Mouse (Mus musculus): Measurements from ENCODE around the gene Aacs. TPM values are rescaled to one million over a fixed set of nuclear protein-coding genes. Genes with fewer than 3 reads are reported as not detected.

Aacs gene
- polyA plus RNA-seq, 1 experiment from 2014 or later = 9.8 TPM

DNA sequence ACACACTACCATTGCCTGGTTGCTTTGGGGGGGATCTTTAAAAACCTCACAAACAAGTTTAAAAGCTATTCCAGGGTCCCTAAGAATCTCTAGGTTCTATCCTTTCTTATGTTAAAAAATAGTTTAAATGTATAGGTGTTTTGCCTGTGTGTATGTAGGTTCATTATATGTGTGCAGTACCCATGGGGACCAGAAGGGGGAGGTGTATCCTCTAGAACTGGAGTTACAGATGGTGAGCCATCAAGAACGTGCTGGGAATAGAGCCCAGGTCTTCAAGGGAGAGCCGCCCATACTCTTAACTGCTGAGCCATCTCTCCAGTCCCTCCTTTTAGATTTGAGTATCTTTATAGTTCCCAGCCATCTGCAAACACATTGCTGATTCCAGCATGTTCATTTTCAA is 69.5 kb downstream of the Aacs start:
- no peak for ATAC-seq (replicated peaks; ENCODE audit: insufficient number of reproducible peaks, insufficient read depth, low FRiP score, low read depth)

DNA sequence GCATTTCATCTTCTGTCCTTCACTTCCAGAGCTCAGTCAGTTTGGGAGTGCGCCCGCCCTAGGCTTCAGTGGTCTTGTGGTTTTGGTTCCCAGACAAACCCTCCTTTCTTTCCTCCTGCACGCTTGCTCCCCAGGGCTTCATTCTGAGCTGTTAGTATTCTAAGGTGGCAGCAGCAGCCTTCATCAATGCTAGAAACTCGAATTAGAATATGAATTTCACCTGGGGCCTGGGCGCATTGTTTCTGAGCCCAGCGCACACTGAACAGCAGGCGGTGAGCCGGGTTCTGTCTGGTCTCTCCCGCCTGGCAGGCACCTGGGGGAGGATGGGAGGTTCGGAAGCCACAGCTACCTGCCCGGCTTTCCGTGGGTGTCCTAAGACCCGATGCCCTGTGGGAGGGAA is 70.7 kb downstream of the Aacs start:
- Histone ChIP-seq H3K9me3 (replicated peaks) (no peaks in the 10 kb centered on the region), H3K27me3 (peaks cover 39% of the 10 kb centered on the region), H3K9ac (no peak overlapping the region), H3K4me3 (no peak overlapping the region), H3K27ac (no peak overlapping the region), H3K36me3 (no peaks in the 10 kb centered on the region), H3K4me1 (replicated peaks) (no peaks in the 10 kb centered on the region), H3K4me2 (no peak overlapping the region)
- 29% methylated on average over 13 of the region's 13 CpGs for WGBS
- no peak for ATAC-seq (replicated peaks; ENCODE audit: insufficient number of reproducible peaks, insufficient read depth, low FRiP score, low read depth)

More for the DNA sequence above, 69.5 kb downstream of the Aacs start:
- Histone ChIP-seq H3K9me3 (replicated peaks) (no peaks in the 10 kb centered on the region), H3K9ac (no peak overlapping the region), H3K4me3 (no peak overlapping the region), H3K27me3 (peaks cover 39% of the 10 kb centered on the region), H3K4me1 (replicated peaks) (no peaks in the 10 kb centered on the region), H3K4me2 (no peak overlapping the region), H3K27ac (no peak overlapping the region), H3K36me3 (no peaks in the 10 kb centered on the region)
- WGBS = 87% methylated on average over 2 of the region's 2 CpGs

DNA sequence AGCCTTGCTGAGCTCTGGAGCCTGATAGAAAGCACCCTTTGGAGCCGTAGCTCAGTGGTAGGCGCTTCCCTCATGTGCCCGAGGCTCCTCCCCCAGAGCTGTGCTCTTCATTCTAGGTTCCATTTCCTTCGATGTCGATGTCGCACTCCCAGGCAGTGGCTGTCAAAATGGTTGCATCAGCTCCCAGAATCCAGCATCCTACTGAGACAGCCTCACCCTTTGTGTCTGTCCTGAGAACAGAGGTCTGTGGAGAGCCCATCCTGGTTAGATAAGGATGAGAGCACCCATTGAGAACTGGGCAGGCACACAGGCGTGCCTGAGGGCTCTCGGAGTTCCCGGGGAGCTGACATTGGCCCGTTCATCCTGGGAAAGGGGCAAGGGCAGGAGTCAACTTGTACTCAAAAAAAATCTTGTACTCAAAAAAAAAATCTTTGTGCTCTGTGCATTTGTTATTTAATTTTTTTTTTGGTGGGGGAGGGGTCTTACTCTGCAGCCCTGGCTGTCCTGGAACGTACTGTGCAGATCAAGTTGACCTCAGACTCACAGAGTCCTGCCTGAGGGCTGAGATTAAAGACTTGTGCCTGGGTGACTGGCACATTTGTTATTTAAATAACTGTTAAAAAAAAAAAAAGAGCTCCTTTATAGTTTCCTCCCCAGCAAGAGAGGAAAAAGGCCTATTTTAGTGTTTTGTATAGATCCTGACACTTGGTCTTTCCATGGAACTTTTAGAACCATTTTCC is 74.3 kb downstream of the Aacs start:
- Histone ChIP-seq H3K36me3 (no peaks in the 10 kb centered on the region), H3K4me2 (no peak overlapping the region), H3K4me3 (no peak overlapping the region), H3K4me1 (replicated peaks) (no peaks in the 10 kb centered on the region), H3K27me3 (peaks cover 37% of the 10 kb centered on the region), H3K9me3 (replicated peaks) (no peaks in the 10 kb centered on the region), H3K27ac (no peak overlapping the region), H3K9ac (no peak overlapping the region)
- ATAC-seq (replicated peaks; ENCODE audit: insufficient number of reproducible peaks, insufficient read depth, low FRiP score, low read depth) = 0 out of 2 replicates have a peak, but pooled peaks have one; percentile 23
- WGBS = 21% methylated on average over 11 of the region's 11 CpGs

DNA sequence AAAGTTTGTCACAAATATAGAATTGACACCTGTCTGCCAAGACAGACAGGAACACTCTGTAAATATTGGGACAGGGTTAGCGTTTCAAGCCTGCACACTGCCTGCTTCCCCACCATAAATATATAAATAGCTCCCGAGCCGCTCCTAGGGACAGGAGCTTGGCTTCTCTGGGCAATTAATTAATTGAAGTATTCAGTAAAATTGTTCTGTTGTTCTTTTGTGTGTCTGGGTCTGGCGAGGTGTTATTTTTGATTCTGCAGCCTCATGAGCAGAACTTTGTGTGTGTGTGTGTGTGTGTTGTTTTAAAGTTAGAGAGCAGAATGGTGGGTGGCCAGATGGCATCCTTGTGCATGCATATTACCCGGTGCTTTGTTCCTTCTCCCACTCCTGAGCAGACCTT is 80.1 kb downstream of the Aacs start:
- Histone ChIP-seq H3K9me3 (replicated peaks) (no peaks in the 10 kb centered on the region), H3K27ac (no peak overlapping the region), H3K36me3 (no peaks in the 10 kb centered on the region), H3K9ac (no peak overlapping the region), H3K4me3 (no peak overlapping the region), H3K4me1 (replicated peaks) (no peaks in the 10 kb centered on the region), H3K27me3 (no peaks in the 10 kb centered on the region), H3K4me2 (no peak overlapping the region)
- ATAC-seq (replicated peaks; ENCODE audit: insufficient number of reproducible peaks, insufficient read depth, low FRiP score, low read depth) = no peak
- 72% methylated on average over 5 of the region's 5 CpGs for WGBS

DNA sequence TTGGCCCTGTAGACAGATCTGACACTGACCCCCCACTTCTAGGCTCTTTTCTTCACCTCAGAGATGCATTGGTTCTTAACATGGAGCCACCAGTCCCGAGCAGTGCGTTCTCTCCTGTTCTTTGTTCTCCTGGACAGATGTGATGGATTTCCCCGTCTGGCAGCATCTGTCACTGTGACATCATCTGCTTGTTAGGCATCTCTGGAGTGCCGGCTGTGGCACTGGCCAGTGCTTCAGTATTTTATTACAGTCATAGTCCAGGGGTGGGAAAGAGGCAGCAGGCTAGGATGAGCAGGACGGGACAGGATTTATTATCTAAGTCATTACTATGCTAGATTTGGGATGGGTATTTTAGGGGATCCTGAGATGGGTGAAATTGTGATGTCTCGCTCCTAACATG is 87.9 kb downstream of the Aacs start:
- no peak for ATAC-seq (replicated peaks; ENCODE audit: insufficient number of reproducible peaks, insufficient read depth, low FRiP score, low read depth)
- no peaks in the 10 kb centered on the region for H3K36me3 ChIP-seq
- no peaks in the 10 kb centered on the region for H3K9me3 ChIP-seq (replicated peaks)
- H3K4me2 ChIP-seq = no peak overlapping the region
- no peak overlapping the region for H3K4me3 ChIP-seq
- no peaks in the 10 kb centered on the region for H3K27me3 ChIP-seq
- H3K27ac ChIP-seq = no peak overlapping the region
- WGBS = 46% methylated on average over 6 of the region's 6 CpGs
- H3K4me1 ChIP-seq (replicated peaks) = no peaks in the 10 kb centered on the region
- no peak overlapping the region for H3K9ac ChIP-seq

DNA sequence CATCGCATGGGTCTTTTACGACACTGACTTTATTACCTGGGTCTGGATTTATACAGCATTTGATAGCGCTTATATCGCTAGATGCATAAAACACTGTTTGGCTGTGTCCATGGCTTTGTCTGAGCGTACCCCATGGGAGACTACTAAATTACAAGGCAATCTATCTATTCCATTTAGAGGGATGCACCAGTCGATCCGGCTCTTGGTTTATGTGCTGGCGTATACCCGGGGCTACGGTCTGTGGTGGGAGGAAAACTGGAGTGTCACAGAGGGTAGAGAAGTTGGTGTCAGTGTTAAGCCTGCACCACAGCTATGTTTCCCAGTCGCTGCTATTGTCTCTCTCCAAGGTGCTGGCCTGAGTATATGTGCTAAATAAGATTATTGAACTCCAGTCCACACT is 90.1 kb downstream of the Aacs start:
- 73% methylated on average over 11 of the region's 11 CpGs for WGBS
- H3K27ac ChIP-seq = no peak overlapping the region
- ATAC-seq (replicated peaks; ENCODE audit: insufficient number of reproducible peaks, insufficient read depth, low FRiP score, low read depth) = no peak
- H3K9ac ChIP-seq = no peak overlapping the region
- H3K9me3 ChIP-seq (replicated peaks) = no peaks in the 10 kb centered on the region
- H3K36me3 ChIP-seq = no peaks in the 10 kb centered on the region
- no peak overlapping the region for H3K4me3 ChIP-seq
- no peaks in the 10 kb centered on the region for H3K4me1 ChIP-seq (replicated peaks)
- no peak overlapping the region for H3K4me2 ChIP-seq
- H3K27me3 ChIP-seq = no peaks in the 10 kb centered on the region

Small RNA genes within 50 kb of the gene (microRNA-seq; reads per million reads assigned to microRNA genes)
- not detected for gene Gm27551

Other genes starting within 250 kb of the Aacs start
- gene Scarb1, start 134.7 kb upstream of the Aacs start, polyA plus RNA-seq (2015; fragmentation: Nextera tagmentation; extraction: Ambion mirVana) = 54.8 and 68.1 TPM in 2 replicates
- gene Gm10382, start 86.5 kb upstream of the Aacs start, polyA plus RNA-seq (2015; fragmentation: Nextera tagmentation; extraction: Ambion mirVana) = 0.30 and 0.48 TPM in 2 replicates
- 782 and 963 TPM in 2 replicates for gene Ubc, start 85.6 kb upstream of the Aacs start, polyA plus RNA-seq (2015; fragmentation: Nextera tagmentation; extraction: Ambion mirVana)
- 7.0 and 10.4 TPM in 2 replicates for gene Dhx37, start 41.7 kb upstream of the Aacs start, polyA plus RNA-seq (2015; fragmentation: Nextera tagmentation; extraction: Ambion mirVana)
- gene Bri3bp, start 34.2 kb upstream of the Aacs start, polyA plus RNA-seq (2015; fragmentation: Nextera tagmentation; extraction: Ambion mirVana) = 36.5 and 40.7 TPM in 2 replicates
- 0.01 TPM in 1 of 2 replicates, not detected in the other for gene Tmem132b, start 56.0 kb downstream of the Aacs start, polyA plus RNA-seq (2015; fragmentation: Nextera tagmentation; extraction: Ambion mirVana)